Mouse (Mus musculus) left cerebral cortex, postnatal 14 days (tissue): ENCODE measurements around the gene Nans. TPM values are rescaled to one million over a fixed set of nuclear protein-coding genes. Genes with fewer than 3 reads are reported as not detected.

Source experiments
- DNase-seq, 2 experiments: peaks; one replicate each; pipeline ENCODE4 v3.0.0; 2021 to 2022; ENCODE audit warnings: low spot score in 2 of 2, mixed read lengths in 1 of 2
- intact Hi-C: fragments of 180-260 bp; cut with DNase I; formaldehyde crosslinking; loops from one replicate; pipeline ENCODE4 v1.15.1; 2025
- long read RNA-seq, 2 experiments: library from polyadenylated mRNA; stranded (forward); transcript quantifications; one replicate each; pipeline ENCODE4 v2.0.0; 2021
- total RNA-seq, 2 experiments: library from RNA; stranded (reverse); gene quantifications; 2 replicates each; pipeline ENCODE4 v1.2.3; 2021

Gene Nans
- total RNA-seq = 10 to 100 TPM; 20.8 to 24.5 TPM
- long read RNA-seq, experiment 1, transcript Nans-201 (6 exons, 2,179 nt) = major isoform, 20 of 20 reads
- long read RNA-seq, experiment 1, partial matches to known transcripts = 0 of 20 reads
- long read RNA-seq, experiment 1, other reads (novel, unspliced or antisense) = 0 of 20 reads
- long read RNA-seq, experiment 2, transcript Nans-201 (6 exons, 2,179 nt) = major isoform, 11 of 16 reads
- long read RNA-seq, experiment 2, partial matches to known transcripts = 1 of 16 reads
- long read RNA-seq, experiment 2, other reads (novel, unspliced or antisense) = 4 of 16 reads

DNA sequence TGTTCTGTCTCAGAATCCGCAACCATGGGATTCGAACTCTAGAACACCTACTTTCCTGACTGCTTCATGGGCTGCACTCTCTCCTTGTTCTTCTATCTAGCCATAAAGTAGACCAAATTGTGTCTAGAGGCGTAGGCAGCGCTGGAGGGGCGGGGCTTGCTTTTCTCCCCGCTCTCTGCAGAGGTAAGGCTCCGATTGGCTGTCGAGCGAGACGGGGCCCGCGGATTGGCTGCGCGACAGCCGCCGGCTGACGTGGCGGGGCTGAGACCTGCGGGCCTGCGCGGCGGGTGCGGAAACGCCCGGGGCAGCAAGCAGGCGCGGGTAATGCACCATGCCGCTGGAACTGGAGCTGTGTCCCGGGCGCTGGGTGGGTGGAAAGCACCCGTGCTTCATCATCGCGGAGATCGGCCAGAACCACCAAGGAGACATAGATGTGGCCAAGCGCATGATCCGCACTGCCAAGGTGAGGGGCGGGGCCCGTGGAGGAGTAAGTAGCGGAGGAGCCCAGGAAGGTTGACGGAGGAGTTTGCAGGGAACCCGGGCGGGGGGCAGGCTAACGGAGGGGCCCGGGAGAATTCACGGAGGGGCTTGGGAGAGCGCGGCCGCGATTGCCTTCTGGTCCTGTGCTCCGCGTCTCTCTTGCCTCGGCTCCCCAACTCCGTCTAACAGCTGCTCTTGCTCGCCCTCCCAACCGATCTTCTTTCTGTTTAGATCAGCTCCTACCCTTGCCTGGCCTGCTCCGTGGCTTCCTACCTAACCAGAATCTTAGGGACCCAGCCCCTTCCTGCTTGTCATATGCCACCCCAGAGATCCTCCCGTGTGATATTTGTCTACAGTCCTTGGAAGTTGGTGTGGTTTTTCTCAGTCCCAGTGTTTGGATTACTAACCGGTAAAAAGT is at the start of gene Nans:
Gene Nans (plus strand): TSS at position 221 of the 898 bp plus-strand sequence.
- peak; percentile 93 to 94 for DNase-seq
- intact Hi-C loops = no loop called here

GRCm38 (mm10) chr4:46442501-46442900 is 46.5 kb upstream of the Nans start:
- intact Hi-C loops = no loop called here
- DNase-seq = no peak

- intact Hi-C loops = no loop called here
Observed at GRCm38 (mm10) chr4:46445237-46445945, 43.7 kb upstream of the Nans start.

GRCm38 (mm10) chr4:46447461-46447860 is 41.6 kb upstream of the Nans start:
- DNase-seq = no peak
- intact Hi-C loops = no loop called here

More at GRCm38 (mm10) chr4:46445237-46445945, 43.7 kb upstream of the Nans start:
- no peak for DNase-seq

DNA sequence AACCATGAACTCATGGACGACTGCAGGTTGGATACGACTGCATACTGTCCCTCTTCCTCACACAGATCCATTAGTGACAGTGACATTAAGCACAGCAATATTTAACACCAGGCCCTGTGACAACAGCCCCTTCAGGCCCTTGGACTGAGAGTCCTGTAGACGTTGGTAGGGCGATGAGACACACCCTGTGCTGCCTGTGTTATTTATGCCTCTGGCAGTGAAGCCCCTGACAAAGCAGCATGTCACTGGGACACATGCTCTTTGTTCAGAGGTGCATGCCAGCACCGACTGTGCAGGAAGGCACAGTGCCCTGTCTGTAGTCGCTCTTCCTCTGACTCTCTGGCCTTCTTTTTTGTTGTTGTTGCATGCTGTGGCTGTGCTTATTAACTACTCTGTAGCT is 40.2 kb upstream of the Nans start:
- intact Hi-C loops = no loop called here
- peak in 1 of 2 experiments; percentile 34 for DNase-seq

DNA sequence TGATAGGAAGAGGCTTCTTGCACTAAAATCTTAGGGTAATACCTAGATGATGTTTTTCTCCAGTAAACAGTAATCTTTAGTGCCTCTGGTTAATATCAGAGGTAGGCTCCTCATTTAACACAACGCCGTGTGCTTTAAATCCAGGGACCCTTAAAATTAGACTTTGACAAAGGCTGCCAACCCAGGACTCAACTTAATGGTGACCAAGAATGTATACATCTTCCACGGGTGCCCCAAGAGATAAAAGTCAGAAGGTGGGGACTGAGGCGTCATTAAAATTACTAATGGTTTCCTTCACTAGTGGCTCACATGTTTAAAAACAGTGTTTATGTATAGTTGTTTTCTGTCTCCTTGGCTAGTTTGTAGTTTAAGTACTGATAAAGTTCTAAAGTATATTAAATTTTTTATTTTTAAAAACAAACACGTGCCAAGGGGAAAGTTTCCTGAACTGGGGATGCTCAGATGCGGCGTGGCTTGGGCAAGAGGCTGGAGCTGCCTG is 39.0 kb upstream of the Nans start:
- intact Hi-C loops = loop anchor here (2.0 kb wide), 1 partner anchor 61 kb away; the partner anchor contains the start of gene Trmo

DNA sequence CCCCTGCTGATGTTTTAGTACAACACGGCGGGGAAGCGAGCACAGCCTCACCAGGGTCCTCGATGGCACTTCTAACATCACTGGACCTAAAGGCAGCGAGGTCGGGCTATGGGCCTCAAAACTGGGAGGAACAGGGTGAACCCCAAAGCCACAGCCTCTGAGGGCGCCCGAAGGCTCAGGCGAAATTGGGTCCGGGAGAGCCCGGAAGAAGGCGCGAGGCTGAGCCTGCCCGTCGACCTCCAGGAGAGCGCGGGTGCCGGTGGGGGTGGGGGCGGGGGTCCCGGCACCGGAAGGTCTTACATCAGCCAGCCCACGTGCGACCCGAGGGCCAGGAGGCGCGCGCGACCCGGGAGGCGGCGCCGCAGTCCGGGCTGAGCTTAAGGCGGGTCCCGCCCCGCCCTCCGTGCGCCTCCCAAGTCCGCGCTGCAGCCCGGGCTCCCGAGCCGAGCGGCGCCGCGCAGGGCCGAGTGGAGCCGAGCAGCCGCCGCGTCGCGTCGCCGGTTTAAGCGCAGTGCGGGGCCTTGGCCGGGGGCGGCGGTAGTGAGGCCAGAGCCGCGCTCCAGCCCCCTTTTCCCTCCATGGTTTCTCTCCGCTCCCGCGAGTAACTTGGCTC is 38.4 kb upstream of the Nans start, which contains the start of gene Anp32b:
Gene Anp32b (plus strand): TSS at position 384 of the 613 bp plus-strand sequence.
- DNase-seq = peak; percentile 92 to 94
- intact Hi-C loops = loop anchor here (2.0 kb wide), 1 partner anchor 62 kb away; the partner anchor contains the start of gene Trmo

More for the DNA sequence above, 39.0 kb upstream of the Nans start:
- DNase-seq = no peak

GRCm38 (mm10) chr4:46451240-46451757 is 37.7 kb upstream of the Nans start:
- intact Hi-C loops = loop anchor here (2.0 kb wide), 1 partner anchor 62 kb away; the partner anchor contains the start of gene Trmo

GRCm38 (mm10) chr4:46451758-46452480 is 37.1 kb upstream of the Nans start:
- intact Hi-C loops = loop anchor here (2.0 kb wide), 1 partner anchor 63 kb away; the partner anchor contains the start of gene Trmo
- DNase-seq = peak; percentile 71 to 75

More at GRCm38 (mm10) chr4:46451240-46451757, 37.7 kb upstream of the Nans start:
- peak; percentile 48 to 70 for DNase-seq

- intact Hi-C loops = no loop called here
- peak; percentile 40 to 57 for DNase-seq
Observed at GRCm38 (mm10) chr4:46452481-46452850, 36.6 kb upstream of the Nans start.

DNA sequence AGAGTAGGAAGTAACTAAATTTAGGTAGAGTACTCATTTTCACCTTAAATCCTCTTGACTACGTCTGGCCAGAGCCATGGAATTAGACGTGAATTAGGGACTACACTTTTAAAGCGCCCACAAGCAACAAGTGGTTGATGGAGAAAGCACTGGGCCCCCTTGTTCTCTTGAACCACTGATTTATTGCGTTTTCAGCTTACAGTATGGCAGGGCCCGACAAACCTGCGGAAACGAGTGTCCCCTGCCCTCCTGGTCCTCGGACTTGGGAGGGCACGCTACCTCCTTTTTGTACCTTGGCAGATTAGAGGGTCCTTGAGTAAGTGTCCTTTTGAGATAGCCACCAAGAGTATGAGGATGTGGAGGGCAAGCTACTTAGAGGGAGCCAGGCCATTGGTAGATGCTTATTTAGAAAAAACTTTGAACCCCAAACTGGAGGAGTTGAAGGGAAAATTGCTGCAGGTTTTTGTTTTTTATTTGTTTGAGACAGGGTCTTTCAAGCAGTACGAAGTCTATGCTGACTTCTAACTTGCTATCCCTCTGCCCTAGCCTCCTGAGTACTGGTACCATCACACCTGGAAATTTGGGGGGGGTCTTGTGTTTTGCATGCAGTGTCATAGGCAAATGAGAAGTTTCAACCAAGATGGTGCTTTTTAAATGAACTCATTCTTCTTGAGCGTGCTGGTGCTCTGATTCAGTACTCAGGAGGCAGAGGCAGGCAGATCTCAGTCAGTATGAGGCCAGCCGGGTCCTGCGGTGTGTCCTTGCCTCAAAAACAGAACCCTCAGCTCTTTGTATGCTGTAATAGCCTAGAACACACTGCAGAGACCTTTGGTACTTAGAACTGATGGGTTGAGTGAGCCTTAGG is 36.0 kb upstream of the Nans start:
- peak in 1 of 2 experiments; percentile 7 for DNase-seq
- intact Hi-C loops = no loop called here

DNA sequence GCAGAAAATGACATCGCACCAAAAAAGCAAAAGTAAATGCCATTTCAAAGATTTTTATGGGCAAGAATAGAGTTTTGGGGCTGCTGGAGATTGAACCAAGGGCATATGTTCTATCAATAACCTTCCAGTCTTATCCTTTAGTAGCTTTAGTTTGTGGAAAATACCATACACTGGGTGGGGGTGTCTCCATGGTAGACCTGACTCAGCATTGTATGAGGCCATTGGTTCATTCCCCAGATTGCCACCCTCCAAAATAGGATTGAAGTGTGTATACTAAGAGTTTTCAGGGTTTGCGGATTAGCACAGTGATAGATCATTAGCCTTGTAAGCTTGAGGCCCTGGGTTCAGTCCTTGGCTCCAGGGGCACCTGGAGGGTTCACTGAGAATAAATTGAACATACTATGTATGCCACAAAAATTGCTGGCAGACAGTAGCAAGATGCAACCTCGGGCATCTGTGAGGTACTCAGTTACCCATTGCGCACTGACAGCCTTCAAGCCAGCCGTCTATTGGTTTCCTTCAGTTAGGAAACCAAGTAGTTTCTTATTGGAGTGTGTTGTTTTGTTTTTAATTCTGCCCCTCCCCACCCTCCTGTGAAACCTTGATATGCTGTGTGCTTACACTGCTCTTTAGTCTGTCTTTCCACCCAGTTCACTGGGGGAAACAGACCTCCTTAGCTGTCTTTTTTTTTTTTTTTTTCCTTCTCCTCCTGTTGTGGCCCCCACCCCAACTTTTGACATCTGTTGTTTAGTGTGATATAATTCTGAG is 34.8 kb upstream of the Nans start:
- intact Hi-C loops = no loop called here
- DNase-seq = no peak

GRCm38 (mm10) chr4:46456762-46457161 is 32.3 kb upstream of the Nans start:
- intact Hi-C loops = loop anchor here (5.0 kb wide), 1 partner anchor 259 kb away; the partner anchor contains the start of gene Xpa
- DNase-seq = no peak

DNA sequence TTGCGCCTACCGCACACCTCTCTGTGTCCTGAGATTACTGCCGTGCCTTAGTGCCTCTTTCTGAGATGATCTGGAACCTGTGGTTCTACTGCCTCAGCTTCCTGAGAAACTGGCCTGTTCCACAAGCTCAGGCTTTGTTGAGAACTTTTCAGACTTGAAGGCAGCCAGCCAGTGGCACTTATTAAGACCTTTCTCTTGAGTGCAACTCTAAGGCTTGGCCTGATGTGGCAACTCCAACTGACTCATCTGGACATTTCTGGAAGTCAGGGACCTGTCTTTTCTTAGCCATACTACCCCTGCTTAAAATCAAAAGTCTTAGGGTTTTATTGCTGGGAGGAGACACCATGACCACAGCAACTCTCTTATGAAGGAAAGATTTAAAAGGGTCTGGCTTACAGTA is 31.9 kb upstream of the Nans start:
- DNase-seq = no peak
- intact Hi-C loops = loop anchor here (5.0 kb wide), 1 partner anchor 260 kb away; the partner anchor contains the start of gene Xpa

- intact Hi-C loops = loop anchor here (5.0 kb wide), 1 partner anchor 261 kb away; the partner anchor contains the start of gene Xpa
- DNase-seq = peak in 1 of 2 experiments; percentile 13
Observed at GRCm38 (mm10) chr4:46458411-46458810, 30.6 kb upstream of the Nans start.
